Mouse (Mus musculus) erythroblast, embryonic 14.5 days (primary cell): ENCODE data around the gene Hivep3. TPM values are rescaled to one million over a fixed set of nuclear protein-coding genes. Genes with fewer than 3 reads are reported as not detected.

Experiments used
- H3K27me3 ChIP-seq: 2 replicates; pipeline ENCODE4 v1.6.1; 2012; ENCODE audit warnings: inconsistent platforms; ENCODE audit not compliant: control insufficient read depth
- H3K36me3 ChIP-seq: 2 replicates; pipeline ENCODE4 v1.6.1; 2012; ENCODE audit warnings: mild to moderate bottlenecking, inconsistent platforms; ENCODE audit not compliant: control insufficient read depth
- H3K4me1 ChIP-seq: 2 replicates; pipeline ENCODE4 v1.6.1; 2012; ENCODE audit warnings: inconsistent platforms; ENCODE audit not compliant: control insufficient read depth
- H3K4me3 ChIP-seq: replicated peaks from 2 replicates; pipeline ENCODE3; 2012; ENCODE audit warnings: moderate library complexity, mild to moderate bottlenecking, inconsistent platforms
- H3K9me3 ChIP-seq: 2 replicates; pipeline ENCODE4 v1.6.1; 2012; ENCODE audit warnings: low read length, inconsistent platforms, mixed read lengths; ENCODE audit not compliant: control insufficient read depth
- GATA1 ChIP-seq: IDR thresholded peaks from 2 replicates; pipeline ENCODE4 v1.6.1; 2012; ENCODE audit warnings: low read length, inconsistent platforms, mixed read lengths
- TAL1 ChIP-seq: IDR thresholded peaks from 3 replicates; pipeline ENCODE4 v1.6.1; 2012; ENCODE audit warnings: low read length, inconsistent platforms, mixed read lengths
- polyA plus RNA-seq: library from polyadenylated mRNA; stranded (reverse); fragments of >175 nt; gene quantifications from 2 replicates; pipeline ENCODE4 v1.2.3, GENCODE M21; 2012

The Hivep3 gene
- polyA plus RNA-seq, 1 experiment, result 0.01 TPM

DNA sequence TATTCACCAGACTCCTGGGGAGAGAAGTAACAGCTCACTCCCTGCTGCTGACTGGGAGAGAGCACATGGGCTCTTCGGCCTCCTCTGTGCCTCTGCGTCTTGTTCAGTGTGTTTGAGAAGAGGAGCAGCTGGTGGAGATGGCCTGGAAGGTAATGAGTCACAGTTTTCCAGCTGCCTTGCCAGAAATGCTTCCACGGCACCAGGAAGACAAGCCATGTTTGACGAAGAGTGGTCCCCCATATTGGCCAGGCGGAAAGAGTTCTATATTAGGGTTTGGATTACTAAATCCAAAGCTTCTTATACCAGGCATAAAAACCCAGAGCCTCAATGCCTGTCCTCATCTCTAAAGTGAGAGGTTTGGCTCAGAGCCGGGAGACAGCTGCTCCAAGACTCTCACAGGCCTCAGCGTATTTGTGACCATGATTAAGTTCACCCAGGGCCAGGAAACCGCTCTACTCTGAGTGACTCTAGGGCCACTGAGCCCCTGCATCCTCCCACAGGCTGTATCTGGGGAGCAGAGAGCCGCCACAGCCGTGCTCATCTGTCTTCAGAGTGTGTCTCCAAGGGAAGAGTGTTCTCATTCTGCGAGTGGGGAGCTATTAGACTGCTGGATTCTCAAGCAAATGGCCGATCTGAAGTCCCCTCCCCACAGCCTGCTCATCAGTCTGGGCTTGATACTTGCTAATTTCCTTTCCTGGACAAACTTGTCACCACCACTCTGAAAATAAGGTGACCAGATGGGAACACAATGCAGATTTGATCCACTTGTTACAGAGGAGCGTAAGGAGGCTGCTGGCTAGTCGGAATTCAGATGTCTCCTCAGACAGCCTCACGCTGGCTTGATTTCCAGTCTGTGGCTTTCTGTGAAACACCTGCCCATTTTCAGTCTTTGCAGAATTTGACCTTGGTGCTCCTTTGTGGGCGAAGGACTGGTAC lies 168.2 kb downstream of the Hivep3 start:
- Histone ChIP-seq H3K36me3 (no peaks in the 10 kb centered on the region), H3K4me3 (no peak overlapping the region), H3K9me3 (no peaks in the 10 kb centered on the region), H3K27me3 (no peaks in the 10 kb centered on the region), H3K4me1 (peaks cover 5% of the 10 kb centered on the region)
- no peak for TF ChIP-seq GATA1
- TF ChIP-seq TAL1, result no peak

DNA sequence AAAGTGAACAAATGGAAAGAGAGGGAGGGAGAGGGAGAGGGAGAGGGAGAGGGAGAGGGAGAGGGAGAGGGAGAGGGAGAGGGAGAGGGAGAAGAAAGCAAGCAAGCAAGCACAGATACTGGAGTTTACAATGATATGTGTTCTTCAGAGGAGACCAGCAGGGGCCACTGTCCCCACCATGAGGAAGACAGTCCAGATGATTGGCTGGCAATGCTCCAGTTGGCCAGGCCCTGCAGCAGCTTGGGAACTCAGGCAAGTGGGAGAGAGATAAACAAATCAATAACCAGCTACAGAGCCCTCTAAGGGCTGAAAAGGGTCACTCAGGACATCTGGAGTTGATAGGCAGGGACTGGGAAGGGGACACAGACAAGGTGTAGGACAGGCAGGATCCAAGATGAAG lies 169.7 kb downstream of the Hivep3 start:
- Histone ChIP-seq H3K4me3 (no peak overlapping the region), H3K4me1 (no peaks in the 10 kb centered on the region), H3K9me3 (no peaks in the 10 kb centered on the region), H3K27me3 (no peaks in the 10 kb centered on the region), H3K36me3 (no peaks in the 10 kb centered on the region)
- TF ChIP-seq TAL1 (no peak), GATA1 (no peak)

- Histone ChIP-seq H3K36me3 (no peaks in the 10 kb centered on the region), H3K9me3 (no peaks in the 10 kb centered on the region), H3K27me3 (no peaks in the 10 kb centered on the region), H3K4me1 (no peaks in the 10 kb centered on the region), H3K4me3 (no peak overlapping the region)
- no peak for TF ChIP-seq GATA1
- TF ChIP-seq TAL1, result no peak
Measured at GRCm38 (mm10) chr4:119903806-119904205, 170.2 kb downstream of the Hivep3 start.

DNA sequence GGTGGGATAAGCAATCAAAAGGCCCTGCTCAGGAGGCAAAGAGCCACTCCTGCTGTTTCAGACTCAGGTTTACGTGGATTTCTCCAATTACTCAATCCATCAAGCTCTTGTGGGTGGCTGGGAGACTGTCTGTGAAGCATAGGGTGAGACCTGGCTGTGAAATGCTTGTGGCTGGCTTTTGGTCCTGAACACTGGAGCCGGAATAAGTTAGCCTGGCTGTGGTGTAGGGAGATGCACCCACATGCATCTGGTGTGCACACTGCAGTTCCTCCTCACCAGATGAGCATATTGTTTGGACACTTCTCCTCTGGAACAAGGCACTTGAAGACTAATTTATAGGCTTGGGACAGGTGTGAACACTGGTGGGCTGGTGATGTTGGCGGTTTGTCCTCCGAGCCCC lies 170.7 kb downstream of the Hivep3 start:
- no peaks in the 10 kb centered on the region for H3K36me3 ChIP-seq
- TF ChIP-seq GATA1 (no peak), TAL1 (no peak)
- H3K9me3 ChIP-seq, result no peaks in the 10 kb centered on the region
- H3K27me3 ChIP-seq, result no peaks in the 10 kb centered on the region
- H3K4me1 ChIP-seq, result no peaks in the 10 kb centered on the region
- H3K4me3 ChIP-seq, result no peak overlapping the region

GRCm38 (mm10) chr4:119907106-119907505 lies 173.5 kb downstream of the Hivep3 start:
- H3K4me3 ChIP-seq, result no peak overlapping the region
- TF ChIP-seq GATA1 (no peak), TAL1 (no peak)
- H3K27me3 ChIP-seq, result no peaks in the 10 kb centered on the region
- no peaks in the 10 kb centered on the region for H3K4me1 ChIP-seq
- no peaks in the 10 kb centered on the region for H3K36me3 ChIP-seq
- no peaks in the 10 kb centered on the region for H3K9me3 ChIP-seq

DNA sequence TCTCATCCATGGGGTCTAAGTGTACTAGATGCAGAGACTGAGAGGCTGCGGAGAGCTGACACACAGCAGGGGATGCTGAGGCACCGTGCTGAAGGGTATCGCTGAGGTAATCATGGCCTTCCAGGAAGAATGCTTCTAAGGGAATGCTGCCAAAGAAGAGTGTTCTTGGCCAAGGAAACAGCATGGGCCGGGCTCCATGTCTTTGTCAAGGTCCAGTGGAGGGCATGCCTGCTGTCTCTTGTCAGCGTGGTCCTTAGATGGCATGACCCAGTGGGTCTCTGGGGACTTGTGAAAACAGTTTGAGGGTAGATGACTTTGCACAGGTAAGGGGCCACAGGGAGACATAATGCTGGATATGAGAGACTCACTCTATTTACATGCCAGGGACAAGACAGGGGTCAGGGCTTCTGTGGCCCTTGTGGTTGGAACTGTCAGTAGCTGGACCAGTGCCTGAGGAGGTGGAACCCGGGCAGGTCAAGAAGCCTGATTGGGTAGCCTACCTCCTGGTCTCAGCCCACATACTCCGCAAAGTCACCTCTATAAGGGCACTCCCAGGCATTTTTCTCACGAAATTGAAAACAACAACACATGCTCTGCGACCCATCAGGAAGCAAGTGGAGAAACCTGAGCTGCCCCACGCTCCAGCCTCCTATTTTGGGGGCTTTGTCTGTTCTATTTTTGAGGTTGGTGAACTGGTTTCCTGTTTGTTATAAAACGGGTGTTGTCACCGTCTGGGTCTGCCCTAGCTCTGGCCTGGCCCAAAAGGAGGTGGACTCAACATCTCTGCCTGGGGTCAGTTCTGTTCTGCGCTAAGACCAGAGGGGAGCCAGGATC lies 177.7 kb downstream of the Hivep3 start:
- Histone ChIP-seq H3K4me3 (no peak overlapping the region), H3K9me3 (no peaks in the 10 kb centered on the region), H3K4me1 (no peaks in the 10 kb centered on the region)

DNA sequence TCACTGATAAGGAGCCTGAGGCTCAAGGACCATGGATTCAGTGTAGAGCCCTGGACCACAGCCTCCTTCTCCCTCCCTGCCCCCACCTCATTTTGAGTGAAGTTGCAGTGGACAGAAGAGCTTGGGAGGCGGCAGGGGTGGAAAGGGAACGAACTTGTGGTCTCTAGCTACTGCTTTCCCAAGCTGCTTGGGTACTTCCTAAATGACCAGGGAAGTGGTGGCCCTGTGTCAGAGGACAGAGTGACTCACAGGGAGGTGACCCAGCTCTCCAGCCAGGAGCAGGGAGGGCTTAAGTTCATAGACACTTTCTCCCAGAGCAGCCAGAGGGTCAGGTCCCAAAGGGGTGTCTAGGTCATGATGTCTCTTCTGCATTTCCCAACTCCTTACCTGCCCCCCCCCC lies 178.6 kb downstream of the Hivep3 start:
- Histone ChIP-seq H3K4me1 (no peaks in the 10 kb centered on the region), H3K27me3 (no peaks in the 10 kb centered on the region), H3K9me3 (no peaks in the 10 kb centered on the region), H3K36me3 (no peaks in the 10 kb centered on the region), H3K4me3 (no peak overlapping the region)
- TF ChIP-seq GATA1 (no peak), TAL1 (no peak)

More for the DNA sequence above, 177.7 kb downstream of the Hivep3 start:
- no peak for TF ChIP-seq TAL1
- TF ChIP-seq GATA1, result no peak
- no peaks in the 10 kb centered on the region for H3K27me3 ChIP-seq
- H3K36me3 ChIP-seq, result no peaks in the 10 kb centered on the region

DNA sequence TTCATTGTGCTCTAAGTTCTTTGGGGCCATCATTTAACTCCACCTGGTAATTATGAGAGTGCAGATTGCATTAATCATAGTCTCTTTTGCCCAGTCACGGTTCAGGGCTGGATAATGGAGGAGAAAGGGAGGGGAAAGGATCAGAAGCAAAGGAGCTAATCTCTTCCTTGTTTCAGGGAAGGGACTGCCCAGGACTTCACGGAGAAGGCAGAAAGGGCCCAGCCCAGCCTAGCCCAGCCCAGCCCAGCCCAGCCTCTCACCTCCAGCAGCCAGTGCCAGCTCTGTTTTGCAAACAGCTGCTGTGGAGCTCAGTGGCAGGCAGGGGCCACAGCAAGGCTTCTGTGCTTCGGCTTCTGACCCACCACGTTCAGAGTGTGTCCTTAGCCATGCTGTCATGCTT lies 180.6 kb downstream of the Hivep3 start:
- H3K4me3 ChIP-seq, result no peak overlapping the region
- H3K36me3 ChIP-seq, result no peaks in the 10 kb centered on the region
- H3K9me3 ChIP-seq, result no peaks in the 10 kb centered on the region
- no peaks in the 10 kb centered on the region for H3K4me1 ChIP-seq
- H3K27me3 ChIP-seq, result no peaks in the 10 kb centered on the region
- TF ChIP-seq GATA1 (no peak), TAL1 (no peak)

- H3K4me3 ChIP-seq, result no peak overlapping the region
- no peaks in the 10 kb centered on the region for H3K36me3 ChIP-seq
- no peaks in the 10 kb centered on the region for H3K9me3 ChIP-seq
- H3K27me3 ChIP-seq, result no peaks in the 10 kb centered on the region
- no peaks in the 10 kb centered on the region for H3K4me1 ChIP-seq
- TF ChIP-seq GATA1 (no peak), TAL1 (no peak)
Measured at GRCm38 (mm10) chr4:119915069-119915468, 181.5 kb downstream of the Hivep3 start.
